Mouse (Mus musculus): ENCODE results near the gene Gm648. TPM values are rescaled to one million over a fixed set of nuclear protein-coding genes. Genes with fewer than 3 reads are reported as not detected.
A peak's percentile ranks its signal among the peaks of the same experiment; 100 is the strongest.

Gm648 gene
- 1.1 TPM in 1 of 2 replicates, not detected in the other for polyA plus RNA-seq (2011; ENCODE audit: insufficient read depth, insufficient read length, low read depth, missing spikeins)

- TF ChIP-seq CTCF (IDR thresholded peaks at IDR 0.05; ENCODE audit: low read depth, low read length): no peak
- TF ChIP-seq POLR2A (IDR thresholded peaks at IDR 0.05; ENCODE audit: insufficient read depth, low read length): no peak
- TF ChIP-seq EP300 (IDR thresholded peaks at IDR 0.05; ENCODE audit: insufficient read depth, low read depth, low read length): no peak
- no peak within 1 kb of the TSS for H3K4me3 ChIP-seq (ENCODE audit: low read depth, low read length)
Observed at GRCm38 (mm10) chrX:56549506-56549905, at the start of gene Gm648. Gene Gm648, minus strand, starts transcription at chrX:56549606.

DNA sequence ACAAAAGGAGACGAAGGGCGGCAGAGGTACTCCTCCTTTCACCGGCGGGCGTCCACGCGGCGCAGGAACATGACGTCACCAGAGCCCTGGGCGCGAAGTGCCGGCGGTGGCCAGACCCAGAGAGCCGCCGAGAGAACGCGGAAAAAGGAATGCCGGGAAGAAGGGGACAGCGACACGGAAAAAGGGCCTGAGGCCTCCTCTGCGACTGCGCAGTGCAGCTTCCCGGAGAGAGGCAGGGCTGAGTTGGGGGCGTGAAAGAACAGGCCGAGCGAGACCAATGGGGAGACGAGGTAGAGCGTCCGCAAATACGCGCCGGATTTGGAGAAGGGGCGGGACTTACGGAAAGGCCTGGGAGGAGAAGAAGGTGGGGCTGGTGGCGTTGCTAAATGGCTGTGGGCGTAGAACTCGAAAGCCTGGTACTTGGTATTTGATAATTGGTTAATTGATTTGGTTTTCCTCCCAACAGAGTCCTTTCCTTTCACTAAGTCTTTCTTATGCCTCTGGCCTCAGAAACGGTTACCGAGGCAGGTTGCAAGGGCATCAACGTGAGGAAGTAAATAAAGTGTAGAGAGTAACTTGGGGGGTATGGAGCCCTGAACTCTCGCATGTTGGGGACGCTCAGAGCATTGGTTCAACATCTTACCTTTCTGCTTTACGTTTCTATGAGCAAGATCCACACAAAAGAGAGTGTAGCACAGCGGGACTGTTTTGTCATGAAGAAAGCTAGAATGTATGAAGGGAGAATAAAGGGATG lies 48.7 kb upstream of the Gm648 start, which contains the start of gene Mmgt1:
TSS of gene Mmgt1 (minus strand) at position 183 of the 754 bp plus-strand sequence.
- H3K27ac ChIP-seq (ENCODE audit: insufficient read depth, low read length): no peak within 1 kb of the TSS

More at GRCm38 (mm10) chrX:56549506-56549905, at the start of gene Gm648:
- Histone ChIP-seq H3K27ac (ENCODE audit: insufficient read depth, low read length) (no peak within 1 kb of the TSS), H3K27me3 (ENCODE audit: control insufficient read depth, insufficient read depth, low read length, poor library complexity, severe bottlenecking) (no peaks in the 10 kb centered on the region), H3K9me3 (replicated peaks; ENCODE audit: control insufficient read depth, insufficient read depth, low read length, poor library complexity, severe bottlenecking) (no peaks in the 10 kb centered on the region), H3K4me1 (ENCODE audit: control insufficient read depth, insufficient read depth, low read length) (no peaks in the 10 kb centered on the region), H3K9ac (ENCODE audit: low read depth, poor library complexity, severe bottlenecking) (no peak within 1 kb of the TSS), H3K36me3 (ENCODE audit: control insufficient read depth, insufficient read depth, low read length, poor library complexity, severe bottlenecking) (no peaks in the 10 kb centered on the region)

GRCm38 (mm10) chrX:56597219-56597886 lies 47.9 kb upstream of the Gm648 start:
- no peaks in the 10 kb centered on the region for H3K9me3 ChIP-seq (replicated peaks; ENCODE audit: control insufficient read depth, insufficient read depth, low read length, poor library complexity, severe bottlenecking)
- no peak overlapping the region for H3K27ac ChIP-seq (ENCODE audit: insufficient read depth, low read length)
- peak overlapping the region; percentile 99 for H3K4me3 ChIP-seq (ENCODE audit: low read depth, low read length)
- H3K36me3 ChIP-seq (ENCODE audit: control insufficient read depth, insufficient read depth, low read length, poor library complexity, severe bottlenecking): no peaks in the 10 kb centered on the region
- peak overlapping the region; percentile 75 for H3K9ac ChIP-seq (ENCODE audit: low read depth, poor library complexity, severe bottlenecking)
- TF ChIP-seq POLR2A (IDR thresholded peaks at IDR 0.05; ENCODE audit: insufficient read depth, low read length) (no peak), EP300 (IDR thresholded peaks at IDR 0.05; ENCODE audit: insufficient read depth, low read depth, low read length) (no peak), CTCF (IDR thresholded peaks at IDR 0.05; ENCODE audit: low read depth, low read length) (no peak)
- no peaks in the 10 kb centered on the region for H3K4me1 ChIP-seq (ENCODE audit: control insufficient read depth, insufficient read depth, low read length)
- H3K27me3 ChIP-seq (ENCODE audit: control insufficient read depth, insufficient read depth, low read length, poor library complexity, severe bottlenecking): no peaks in the 10 kb centered on the region

More for the DNA sequence above, 48.7 kb upstream of the Gm648 start, which contains the start of gene Mmgt1:
- no peaks in the 10 kb centered on the region for H3K27me3 ChIP-seq (ENCODE audit: control insufficient read depth, insufficient read depth, low read length, poor library complexity, severe bottlenecking)
- H3K9me3 ChIP-seq (replicated peaks; ENCODE audit: control insufficient read depth, insufficient read depth, low read length, poor library complexity, severe bottlenecking): no peaks in the 10 kb centered on the region
- TF ChIP-seq CTCF (IDR thresholded peaks at IDR 0.05; ENCODE audit: low read depth, low read length): no peak
- no peak for TF ChIP-seq POLR2A (IDR thresholded peaks at IDR 0.05; ENCODE audit: insufficient read depth, low read length)
- no peak for TF ChIP-seq EP300 (IDR thresholded peaks at IDR 0.05; ENCODE audit: insufficient read depth, low read depth, low read length)
- no peaks in the 10 kb centered on the region for H3K4me1 ChIP-seq (ENCODE audit: control insufficient read depth, insufficient read depth, low read length)
- H3K4me3 ChIP-seq (ENCODE audit: low read depth, low read length): peak within 1 kb of the TSS; percentile 99
- H3K36me3 ChIP-seq (ENCODE audit: control insufficient read depth, insufficient read depth, low read length, poor library complexity, severe bottlenecking): no peaks in the 10 kb centered on the region
- peak within 1 kb of the TSS; percentile 75 for H3K9ac ChIP-seq (ENCODE audit: low read depth, poor library complexity, severe bottlenecking)

- TF ChIP-seq CTCF (IDR thresholded peaks at IDR 0.05; ENCODE audit: low read depth, low read length): no peak
- no peak for TF ChIP-seq POLR2A (IDR thresholded peaks at IDR 0.05; ENCODE audit: insufficient read depth, low read length)
- no peak for TF ChIP-seq EP300 (IDR thresholded peaks at IDR 0.05; ENCODE audit: insufficient read depth, low read depth, low read length)
- Histone ChIP-seq H3K9ac (ENCODE audit: low read depth, poor library complexity, severe bottlenecking) (no peak overlapping the region), H3K9me3 (replicated peaks; ENCODE audit: control insufficient read depth, insufficient read depth, low read length, poor library complexity, severe bottlenecking) (no peaks in the 10 kb centered on the region), H3K4me1 (ENCODE audit: control insufficient read depth, insufficient read depth, low read length) (no peaks in the 10 kb centered on the region), H3K36me3 (ENCODE audit: control insufficient read depth, insufficient read depth, low read length, poor library complexity, severe bottlenecking) (no peaks in the 10 kb centered on the region), H3K27ac (ENCODE audit: insufficient read depth, low read length) (no peak overlapping the region), H3K4me3 (ENCODE audit: low read depth, low read length) (no peak overlapping the region), H3K27me3 (ENCODE audit: control insufficient read depth, insufficient read depth, low read length, poor library complexity, severe bottlenecking) (no peaks in the 10 kb centered on the region)
Observed at GRCm38 (mm10) chrX:56578200-56578599, 28.8 kb upstream of the Gm648 start.

DNA sequence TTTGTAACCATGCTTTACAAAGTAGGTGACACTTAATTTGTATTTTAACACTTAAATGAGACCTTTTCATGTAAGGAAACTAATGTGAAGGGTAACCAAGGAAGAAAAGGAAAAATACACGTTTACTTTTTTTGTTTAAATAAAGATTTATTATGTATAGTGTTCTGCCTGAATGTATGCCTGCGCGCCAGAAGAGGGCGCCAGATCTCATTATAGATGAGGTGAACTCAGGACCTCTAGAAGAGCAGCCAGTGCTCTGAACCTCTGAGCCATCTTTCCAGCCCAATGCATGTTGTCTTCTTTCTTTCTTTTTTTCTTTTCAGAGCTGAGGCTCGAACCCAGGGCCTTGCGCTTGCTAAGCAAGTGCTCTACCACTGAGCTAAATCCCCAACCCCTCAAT lies 23.1 kb upstream of the Gm648 start:
- no peak overlapping the region for H3K4me3 ChIP-seq (ENCODE audit: low read depth, low read length)
- no peaks in the 10 kb centered on the region for H3K4me1 ChIP-seq (ENCODE audit: control insufficient read depth, insufficient read depth, low read length)
- no peak overlapping the region for H3K9ac ChIP-seq (ENCODE audit: low read depth, poor library complexity, severe bottlenecking)
- H3K27me3 ChIP-seq (ENCODE audit: control insufficient read depth, insufficient read depth, low read length, poor library complexity, severe bottlenecking): no peaks in the 10 kb centered on the region
- peak; percentile 41 for TF ChIP-seq CTCF (IDR thresholded peaks at IDR 0.05; ENCODE audit: low read depth, low read length)
- no peak for TF ChIP-seq EP300 (IDR thresholded peaks at IDR 0.05; ENCODE audit: insufficient read depth, low read depth, low read length)
- no peak for TF ChIP-seq POLR2A (IDR thresholded peaks at IDR 0.05; ENCODE audit: insufficient read depth, low read length)
- no peak overlapping the region for H3K27ac ChIP-seq (ENCODE audit: insufficient read depth, low read length)
- no peaks in the 10 kb centered on the region for H3K9me3 ChIP-seq (replicated peaks; ENCODE audit: control insufficient read depth, insufficient read depth, low read length, poor library complexity, severe bottlenecking)
- H3K36me3 ChIP-seq (ENCODE audit: control insufficient read depth, insufficient read depth, low read length, poor library complexity, severe bottlenecking): no peaks in the 10 kb centered on the region

All from ES-Bruce4 (cell line).